Mouse (Mus musculus): ENCODE data around the gene 4921536K21Rik. TPM values are rescaled to one million over a fixed set of nuclear protein-coding genes. Genes with fewer than 3 reads are reported as not detected.

Gene 4921536K21Rik
- 0.83 and 1.1 TPM in 2 replicates for polyA plus RNA-seq (2012; rRNA removed)

DNA sequence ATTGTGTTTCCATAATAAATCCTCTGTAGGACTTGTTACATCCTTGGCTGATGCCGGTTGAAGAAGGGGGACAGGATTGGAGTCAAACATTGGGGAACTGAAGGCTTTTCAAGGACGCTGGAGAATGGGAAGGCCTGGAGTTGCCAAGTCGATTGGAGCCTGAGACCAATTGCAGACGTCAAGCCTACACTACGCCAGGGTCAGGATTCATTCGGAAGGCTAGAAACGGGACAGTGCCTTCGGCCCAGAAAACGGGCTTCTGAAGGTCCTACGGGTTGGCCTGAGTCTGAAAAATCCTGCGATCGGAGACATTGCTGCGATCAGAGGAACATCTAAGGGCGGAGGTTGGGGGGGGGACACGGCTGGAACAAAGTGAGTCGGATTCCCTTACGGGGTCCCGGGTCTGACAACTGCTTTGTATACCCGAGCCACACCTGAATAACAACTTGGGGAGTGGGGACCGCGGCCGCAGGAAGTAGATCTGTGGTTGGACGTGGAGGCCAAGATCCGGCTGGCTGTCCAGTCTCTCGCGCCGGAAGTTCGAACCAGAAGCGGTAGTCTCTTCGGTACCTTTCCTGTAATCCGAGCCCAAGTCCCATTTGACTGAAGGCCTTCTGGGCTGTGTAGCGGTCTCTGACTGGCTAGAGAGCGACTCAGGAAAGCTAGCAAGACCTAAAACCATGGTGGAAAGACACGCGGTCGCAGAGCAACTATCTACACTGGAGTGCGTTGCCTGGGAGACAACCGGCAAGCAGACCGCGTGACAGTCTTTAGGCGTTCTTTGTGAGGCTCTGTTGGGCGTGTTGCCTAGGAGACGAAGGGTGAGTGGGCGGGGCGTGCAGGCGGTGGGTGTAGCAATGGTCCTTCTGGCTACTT lies at the start of gene 4921536K21Rik, which contains the start of gene Dusp18:
TSS of gene 4921536K21Rik (minus strand) at position 693 of the 876 bp plus-strand sequence.
TSS of gene Dusp18 (plus strand) at position 835 of the 876 bp plus-strand sequence.
- H3K27ac ChIP-seq (ENCODE audit: insufficient read depth, low read depth, low read length), result peak within 1 kb of the TSS; percentile 86
- H3K27me3 ChIP-seq (replicated peaks; ENCODE audit: control insufficient read depth, insufficient read depth, low read length), result no peaks in the 10 kb centered on the region
- WGBS, result 9% methylated on average over 46 of the region's 46 CpGs
- TF ChIP-seq CTCF (conservative IDR thresholded peaks at IDR 0.05; ENCODE audit: insufficient read depth, insufficient read length, low read depth, low read length), result no peak
- H3K4me1 ChIP-seq (ENCODE audit: control insufficient read depth, insufficient read depth, low read length), result 0 out of 2 replicates have a peak, but pooled peaks cover 3% of the 10 kb centered on the region
- H3K4me3 ChIP-seq (ENCODE audit: insufficient read depth, low read depth, low read length), result peak within 1 kb of the TSS; percentile 65
- peak; percentile 97 for DNase-seq
- no peaks in the 10 kb centered on the region for H3K36me3 ChIP-seq (ENCODE audit: control insufficient read depth, insufficient read depth, low read length)

DNA sequence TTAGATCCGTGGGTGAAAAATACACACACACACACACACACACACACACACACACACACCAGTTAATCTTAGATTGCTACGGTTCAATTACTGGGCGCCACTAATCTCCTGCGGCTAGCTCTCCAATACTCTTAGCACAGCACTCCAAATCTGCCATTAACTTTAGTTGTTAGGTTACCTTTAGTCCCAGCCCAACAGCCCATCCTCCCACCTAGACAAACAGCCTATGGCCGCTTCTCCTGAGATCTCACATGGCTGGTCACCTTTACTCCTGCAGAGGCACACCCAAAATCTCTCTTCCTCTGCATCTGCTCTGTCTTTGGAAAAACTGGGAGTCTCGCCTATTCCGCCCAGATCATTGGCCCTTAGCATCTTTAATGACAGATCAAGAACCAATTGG lies 46.5 kb upstream of the 4921536K21Rik start:
- Histone ChIP-seq H3K27me3 (replicated peaks; ENCODE audit: control insufficient read depth, insufficient read depth, low read length) (no peaks in the 10 kb centered on the region), H3K4me3 (ENCODE audit: insufficient read depth, low read depth, low read length) (no peak overlapping the region), H3K4me1 (ENCODE audit: control insufficient read depth, insufficient read depth, low read length) (no peaks in the 10 kb centered on the region; the same call in 1 of the 2 replicates), H3K27ac (ENCODE audit: insufficient read depth, low read depth, low read length) (no peak overlapping the region), H3K36me3 (ENCODE audit: control insufficient read depth, insufficient read depth, low read length) (no peaks in the 10 kb centered on the region)
- no peak for TF ChIP-seq CTCF (conservative IDR thresholded peaks at IDR 0.05; ENCODE audit: insufficient read depth, insufficient read length, low read depth, low read length)
- no peak for TF ChIP-seq POLR2A (IDR thresholded peaks at IDR 0.05; ENCODE audit: low read depth, low read length)
- 64% methylated on average over 7 of the region's 7 CpGs for WGBS
- peak; percentile 55 for DNase-seq

DNA sequence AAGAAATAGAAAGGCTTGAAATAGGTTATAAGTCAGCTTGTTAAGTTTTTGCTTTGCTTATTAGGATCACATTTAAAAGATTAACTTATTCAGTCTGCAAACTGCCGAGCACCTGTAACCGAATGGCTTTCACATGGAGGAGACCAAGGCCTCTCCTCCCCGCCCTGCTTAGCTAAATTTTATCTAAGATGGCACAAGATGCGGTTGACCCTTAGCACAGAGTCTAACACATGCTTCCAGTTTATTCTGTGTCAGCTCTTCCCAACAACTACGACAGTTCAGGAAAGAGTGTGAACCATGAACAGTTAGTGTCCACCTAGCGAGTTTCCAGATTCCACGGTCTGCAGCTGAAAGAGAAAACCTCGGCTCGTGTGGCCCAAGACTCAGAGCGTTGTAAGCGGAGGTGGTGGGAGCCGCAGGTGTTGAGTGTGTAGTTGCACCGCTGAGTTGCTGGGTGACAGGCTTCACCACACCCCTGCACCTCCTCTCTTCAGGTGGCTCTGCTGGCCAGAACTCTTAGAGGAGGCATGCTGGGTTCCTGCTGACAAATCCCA lies 42.5 kb upstream of the 4921536K21Rik start:
- Histone ChIP-seq H3K4me1 (ENCODE audit: control insufficient read depth, insufficient read depth, low read length) (peaks cover 22% of the 10 kb centered on the region), H3K27me3 (replicated peaks; ENCODE audit: control insufficient read depth, insufficient read depth, low read length) (no peaks in the 10 kb centered on the region), H3K4me3 (ENCODE audit: insufficient read depth, low read depth, low read length) (peak overlapping the region; percentile 40), H3K27ac (ENCODE audit: insufficient read depth, low read depth, low read length) (peak overlapping the region; percentile 91), H3K36me3 (ENCODE audit: control insufficient read depth, insufficient read depth, low read length) (no peaks in the 10 kb centered on the region)
- TF ChIP-seq CTCF (conservative IDR thresholded peaks at IDR 0.05; ENCODE audit: insufficient read depth, insufficient read length, low read depth, low read length) (no peak), POLR2A (IDR thresholded peaks at IDR 0.05; ENCODE audit: low read depth, low read length) (peak; percentile 14)
- peak; percentile 92 for DNase-seq
- 54% methylated on average over 13 of the region's 13 CpGs for WGBS

DNA sequence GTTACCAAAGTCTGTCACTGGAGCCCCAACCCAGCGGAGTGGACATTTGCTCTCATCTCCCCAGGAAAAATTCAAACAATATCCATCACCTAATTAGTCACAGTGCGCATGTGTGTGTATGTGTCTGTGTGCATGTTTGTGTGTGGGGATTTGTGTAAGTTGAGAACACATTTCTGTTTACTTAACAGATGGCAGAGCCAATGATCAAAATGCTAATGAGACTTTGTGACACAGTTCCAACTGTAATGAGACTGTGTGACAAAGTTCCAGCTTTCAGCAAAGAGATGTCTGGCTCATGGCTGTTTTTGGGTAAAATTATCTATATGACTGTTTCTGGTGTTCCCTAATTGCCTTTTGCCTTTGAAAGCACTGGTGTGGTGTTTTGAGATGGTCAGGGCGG lies 41.4 kb upstream of the 4921536K21Rik start:
- Histone ChIP-seq H3K27me3 (replicated peaks; ENCODE audit: control insufficient read depth, insufficient read depth, low read length) (no peaks in the 10 kb centered on the region), H3K27ac (ENCODE audit: insufficient read depth, low read depth, low read length) (no peak overlapping the region; the same call in 1 of the 2 replicates), H3K4me1 (ENCODE audit: control insufficient read depth, insufficient read depth, low read length) (peaks cover 22% of the 10 kb centered on the region), H3K4me3 (ENCODE audit: insufficient read depth, low read depth, low read length) (no peak overlapping the region), H3K36me3 (ENCODE audit: control insufficient read depth, insufficient read depth, low read length) (no peaks in the 10 kb centered on the region)
- TF ChIP-seq POLR2A (IDR thresholded peaks at IDR 0.05; ENCODE audit: low read depth, low read length), result no peak
- TF ChIP-seq CTCF (conservative IDR thresholded peaks at IDR 0.05; ENCODE audit: insufficient read depth, insufficient read length, low read depth, low read length), result no peak
- WGBS, result 87% methylated on average over 3 of the region's 3 CpGs
- no peak for DNase-seq

DNA sequence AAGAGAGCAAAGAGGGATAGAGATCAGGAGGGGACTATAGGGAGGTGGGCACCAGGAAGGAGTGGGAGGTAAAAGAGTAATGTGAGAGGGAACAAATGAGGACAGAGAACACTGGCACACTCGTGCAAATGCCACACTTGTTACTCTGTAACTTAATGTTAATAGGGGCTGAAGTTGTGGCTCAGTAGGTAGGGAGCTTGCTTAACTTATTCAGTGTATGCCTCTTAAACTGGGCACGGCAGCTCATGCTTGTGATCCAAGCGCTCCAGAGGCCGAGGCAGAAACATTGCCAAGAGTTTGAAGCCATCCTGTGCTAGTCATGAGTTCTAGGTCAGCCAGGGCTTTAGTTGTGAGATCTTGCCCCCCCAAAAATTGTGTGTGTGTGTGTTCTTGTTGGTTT lies 40.2 kb upstream of the 4921536K21Rik start:
- Histone ChIP-seq H3K27me3 (replicated peaks; ENCODE audit: control insufficient read depth, insufficient read depth, low read length) (no peaks in the 10 kb centered on the region), H3K36me3 (ENCODE audit: control insufficient read depth, insufficient read depth, low read length) (no peaks in the 10 kb centered on the region), H3K4me1 (ENCODE audit: control insufficient read depth, insufficient read depth, low read length) (peaks cover 22% of the 10 kb centered on the region), H3K27ac (ENCODE audit: insufficient read depth, low read depth, low read length) (peak overlapping the region; percentile 73; the same call in 1 of the 2 replicates), H3K4me3 (ENCODE audit: insufficient read depth, low read depth, low read length) (no peak overlapping the region)
- WGBS, result 32% methylated on average over 4 of the region's 4 CpGs
- TF ChIP-seq CTCF (conservative IDR thresholded peaks at IDR 0.05; ENCODE audit: insufficient read depth, insufficient read length, low read depth, low read length) (no peak), POLR2A (IDR thresholded peaks at IDR 0.05; ENCODE audit: low read depth, low read length) (no peak)
- DNase-seq, result peak; percentile 67

DNA sequence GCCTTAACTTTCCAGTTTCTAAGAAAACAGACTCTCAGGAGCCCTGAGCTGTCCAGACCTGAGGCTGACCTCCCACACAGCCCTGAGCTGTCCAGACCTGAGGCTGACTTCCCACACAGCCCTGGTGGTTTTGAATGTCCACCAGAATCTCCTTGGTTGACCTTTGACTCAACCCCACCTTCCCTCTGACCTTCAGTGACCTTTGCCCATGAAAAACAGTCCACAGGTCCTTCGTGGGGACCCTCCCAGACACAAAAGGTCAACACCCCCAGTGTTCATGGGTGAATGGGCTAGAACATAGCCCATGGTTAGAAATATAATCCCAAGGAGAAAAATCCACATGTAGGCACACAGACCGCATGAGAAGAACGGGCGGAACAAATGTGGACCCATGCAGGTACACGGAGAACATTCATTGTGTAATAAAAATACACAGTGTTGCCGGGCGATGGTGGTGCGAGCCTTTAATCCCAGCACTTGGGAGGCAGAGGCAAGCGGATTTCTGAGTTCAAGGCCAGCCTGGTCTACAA lies 38.9 kb upstream of the 4921536K21Rik start:
- H3K36me3 ChIP-seq (ENCODE audit: control insufficient read depth, insufficient read depth, low read length), result no peaks in the 10 kb centered on the region
- 80% methylated on average over 9 of the region's 9 CpGs for WGBS
- H3K4me3 ChIP-seq (ENCODE audit: insufficient read depth, low read depth, low read length), result no peak overlapping the region
- H3K27ac ChIP-seq (ENCODE audit: insufficient read depth, low read depth, low read length), result peak overlapping the region; percentile 7; the same call in 1 of the 2 replicates
- peak; percentile 74 for DNase-seq
- no peaks in the 10 kb centered on the region for H3K27me3 ChIP-seq (replicated peaks; ENCODE audit: control insufficient read depth, insufficient read depth, low read length)
- no peak for TF ChIP-seq POLR2A (IDR thresholded peaks at IDR 0.05; ENCODE audit: low read depth, low read length)
- TF ChIP-seq CTCF (conservative IDR thresholded peaks at IDR 0.05; ENCODE audit: insufficient read depth, insufficient read length, low read depth, low read length), result no peak
- H3K4me1 ChIP-seq (ENCODE audit: control insufficient read depth, insufficient read depth, low read length), result peaks cover 22% of the 10 kb centered on the region
